ENCODE assay signal across 9 mouse cellular contexts in the genomic region with DNA sequence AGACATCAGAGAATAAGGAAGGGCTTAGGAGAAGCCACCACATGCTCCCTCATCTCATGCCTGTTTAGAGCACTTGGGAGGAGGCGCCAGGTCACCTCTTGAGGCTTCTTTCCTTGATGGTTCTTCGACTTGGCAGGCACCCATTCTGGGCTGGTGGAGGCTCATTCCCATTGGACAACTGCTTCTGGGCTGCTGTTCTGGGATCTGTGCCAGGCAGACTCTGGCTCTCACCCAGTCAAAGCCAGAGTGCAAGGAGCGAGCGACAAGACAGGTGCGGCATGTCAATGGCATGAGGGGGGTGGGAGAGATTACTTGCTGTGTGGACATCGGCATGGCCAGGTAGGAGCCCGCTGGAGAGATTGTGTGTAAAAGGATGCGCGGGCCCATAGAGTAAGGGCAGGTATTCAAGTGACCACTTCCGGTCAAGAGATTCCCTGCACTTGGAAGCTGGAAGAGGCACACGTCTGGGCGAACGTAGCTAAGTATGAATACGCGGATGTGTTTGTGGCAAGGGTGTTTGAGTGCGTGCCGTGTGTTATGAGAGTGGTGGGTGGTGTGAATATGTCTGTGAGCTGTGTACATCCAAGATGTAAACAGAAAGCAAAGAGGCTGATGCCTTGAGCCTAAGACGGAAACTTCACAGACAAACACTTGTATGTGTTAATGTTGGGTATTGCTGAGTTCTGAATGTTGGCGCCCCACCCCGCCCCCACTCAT. TPM values are rescaled to one million over a fixed set of nuclear protein-coding genes. Genes with fewer than 3 reads are reported as not detected.
DNase-seq lines count a peak whose midpoint lies in the region; ATAC-seq and TF ChIP-seq lines count a peak whose summit lies in the region.
"Had no signal": no experiment of that assay in that cellular context is flagged by ENCODE, and none has a peak within 500 bp of the region (broad histone marks: within the 10 kb centered on the region; RNA-seq: fewer than 3 reads in every experiment).

No protein-coding gene starts in this region.

- H3K36me3 ChIP-seq in stomach, postnatal 0 days (ENCODE audit: control insufficient read depth, insufficient read depth, low read length): no peaks in the 10 kb centered on the region
- H3K36me3 ChIP-seq: limb, embryonic 15.5 days had no signal

- no peaks in the 10 kb centered on the region for H3K4me1 ChIP-seq in stomach, postnatal 0 days (replicated peaks; ENCODE audit: control insufficient read depth, insufficient read depth)

- intact Hi-C loops in left cerebral cortex, postnatal 14 days (cut with DNase I): no loop called here
- intact Hi-C loops in left cerebral cortex, postnatal 36 days (cut with DNase I): loop anchor here (5.0 kb wide), 1 partner anchor 38 kb away; a partner anchor contains a TSS
- intact Hi-C loops in gastrocnemius, postnatal 14 days (cut with DNase I; ENCODE audit: low total_unique reads): no loop called here

- ATAC-seq in stomach, postnatal 0 days (ENCODE audit: low FRiP score, low TSS enrichment): no peak

- no peak overlapping the region for H3K4me2 ChIP-seq in stomach, postnatal 0 days (replicated peaks; ENCODE audit: low read depth)
- H3K4me2 ChIP-seq: limb, embryonic 15.5 days had no signal

- H3K4me3 ChIP-seq in stomach, postnatal 0 days (ENCODE audit: low read depth, low read length): no peak overlapping the region
- H3K4me3 ChIP-seq: limb, embryonic 15.5 days had no signal

- TF ChIP-seq CTCF in stomach, postnatal 0 days (IDR thresholded peaks at IDR 0.05; ENCODE audit: low read depth): no peak

- H3K9me3 ChIP-seq in stomach, postnatal 0 days (ENCODE audit: control insufficient read depth, low read length): no peaks in the 10 kb centered on the region
- H3K9me3 ChIP-seq: limb, embryonic 15.5 days had no signal

- no peaks in the 10 kb centered on the region for H3K27me3 ChIP-seq in stomach, postnatal 0 days (ENCODE audit: control insufficient read depth, insufficient read depth, low read length)

- no peak overlapping the region for H3K27ac ChIP-seq in stomach, postnatal 0 days (replicated peaks)
- H3K27ac ChIP-seq: limb, embryonic 15.5 days had no signal

- no peak overlapping the region for H3K9ac ChIP-seq in stomach, postnatal 0 days (ENCODE audit: low read length)
- H3K9ac ChIP-seq: limb, embryonic 15.5 days had no signal

- TF ChIP-seq EP300 in stomach, postnatal 0 days (optimal IDR thresholded peaks at IDR 0.05): no peak

- peak; percentile 50 to 63 for DNase-seq in left cerebral cortex, postnatal 14 days (ENCODE audit: low spot score in 2 of 2)
- DNase-seq in left cerebral cortex, postnatal 36 days (ENCODE audit: low spot score in 2 of 2): no peak
- peak; percentile 81 for DNase-seq in adrenal gland, postnatal 14 days
- DNase-seq in gastrocnemius, postnatal 14 days: peak; percentile 58
- peak; percentile 81 for DNase-seq in kidney, postnatal 10 days
- peak; percentile 20 for DNase-seq in stomach, postnatal 0 days (ENCODE audit: low spot score)
- no peak for DNase-seq in liver
- DNase-seq in T-cell, adult 2 months (ENCODE audit: low spot score): no peak

- 78% methylated on average over 20 of the region's 20 CpGs for WGBS in stomach, postnatal 0 days

RNA-seq across cellular contexts. Expression of a gene that starts 35.8 kb away (rescaled TPM):
- total RNA-seq in left cerebral cortex, postnatal 14 days (2021): 100 to 1,000 TPM in 1 of 2 experiments, 10 to 100 TPM in 1; 96.6 to 112 TPM
- total RNA-seq in left cerebral cortex, postnatal 36 days (2021): 100 to 1,000 TPM in 1 of 2 experiments, 10 to 100 TPM in 1; 89.3 to 105 TPM
- 7.7 and 9.2 TPM in 2 replicates for total RNA-seq in adrenal gland, postnatal 14 days (2021)
- 1 to 10 TPM; 1.6 to 3.1 TPM for total RNA-seq in gastrocnemius, postnatal 14 days (2021)
- polyA plus RNA-seq in stomach, postnatal 0 days (2015; fragmentation: Nextera tagmentation; extraction: Ambion mirVana): 1.7 and 2.1 TPM in 2 replicates

Comparison
In these comparisons a context has a peak if more than half of its experiments do, and no peak if none do; other contexts are left out.
1. DNase-seq: peak in left cerebral cortex, postnatal 14 days (2 of 2), adrenal gland, postnatal 14 days (single experiment), gastrocnemius, postnatal 14 days (single experiment), kidney, postnatal 10 days (single experiment) and stomach, postnatal 0 days (single experiment); none in left cerebral cortex, postnatal 36 days (0 of 2), liver (single experiment) and T-cell, adult 2 months (single experiment).